Mouse (Mus musculus) MEL (cell line): ENCODE results near the gene Hipk4.

Source experiments
- CHD2 ChIP-seq: IDR thresholded peaks from 2 replicates; pipeline ENCODE4 v1.6.1; 2011; ENCODE audit warnings: low read length, improper control_type of control experiment
- CTCF ChIP-seq, 3 experiments: IDR thresholded peaks in 2 of 3; conservative IDR thresholded peaks in 1 of 3; 2 replicates each; pipeline ENCODE4 v1.5.1; 2011 to 2012; ENCODE audit warnings: low read length in 3 of 3, low read depth in 2 of 3, mild to moderate bottlenecking in 2 of 3, improper control_type of control experiment in 1 of 3, inconsistent platforms in 1 of 3, mixed read lengths in 1 of 3, moderate library complexity in 1 of 3; ENCODE audit not compliant: control insufficient read depth in 1 of 3, insufficient read depth in 1 of 3, poor library complexity in 1 of 3, severe bottlenecking in 1 of 3
- EP300 ChIP-seq, 2 experiments: IDR thresholded peaks; 2 replicates each; pipeline ENCODE4 v1.6.1; 2011; ENCODE audit warnings: improper control_type of control experiment in 2 of 2, low read length in 2 of 2, low read depth in 1 of 2, mild to moderate bottlenecking in 1 of 2
- GATA1 ChIP-seq: IDR thresholded peaks from 2 replicates; pipeline ENCODE4 v1.6.1; 2011; ENCODE audit warnings: low read depth, low read length, improper control_type of control experiment
- MAX ChIP-seq: IDR thresholded peaks from 2 replicates; pipeline ENCODE4 v1.6.1; 2011; ENCODE audit warnings: low read length, improper control_type of control experiment
- MAZ ChIP-seq: IDR thresholded peaks from 2 replicates; pipeline ENCODE4 v1.6.1; 2012; ENCODE audit warnings: low read depth, mild to moderate bottlenecking, inconsistent platforms, low read length, improper control_type of control experiment
- POLR2AphosphoS2 ChIP-seq: IDR thresholded peaks from 2 replicates; pipeline ENCODE4 v1.6.1; 2011; ENCODE audit warnings: low read length, improper control_type of control experiment
- RCOR1 ChIP-seq: IDR thresholded peaks from 2 replicates; pipeline ENCODE4 v1.6.1; 2012; ENCODE audit warnings: low read depth, mild to moderate bottlenecking, inconsistent platforms, low read length, improper control_type of control experiment
- TCF12 ChIP-seq: IDR thresholded peaks from 2 replicates; pipeline ENCODE4 v1.6.1; 2014; ENCODE audit warnings: low read depth, mild to moderate bottlenecking, inconsistent platforms, low read length, improper control_type of control experiment, moderate library complexity

DNA sequence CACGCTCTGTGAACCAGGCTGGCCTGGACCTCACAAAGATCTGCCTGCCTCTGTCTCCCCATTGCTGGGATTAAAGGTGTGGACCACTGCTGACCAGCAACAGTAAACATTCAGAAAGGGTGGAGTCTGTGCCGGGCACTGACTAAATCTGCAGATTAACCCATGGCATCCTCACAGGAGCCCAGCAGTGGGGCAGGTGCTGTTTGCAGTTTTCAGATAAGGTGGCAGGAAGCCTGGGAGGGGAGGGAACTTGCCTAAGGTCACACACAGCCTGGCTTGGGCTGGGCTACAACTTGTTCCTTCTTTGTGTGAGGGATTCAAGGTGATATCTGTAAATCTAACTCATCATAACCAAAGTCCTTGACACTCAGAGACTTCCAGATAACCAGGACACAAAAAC is 17.5 kb downstream of the Hipk4 start:
- TF ChIP-seq CTCF (IDR thresholded peaks at IDR 0.05 in 2 of 3, conservative IDR thresholded peaks at IDR 0.05 in 1 of 3; ENCODE audit: control insufficient read depth in 1 of 3, insufficient read depth in 1 of 3, low read depth in 2 of 3, low read length in 3 of 3, poor library complexity in 1 of 3, severe bottlenecking in 1 of 3) = no peak
- no peak for TF ChIP-seq POLR2AphosphoS2
- peak; percentile 50 for TF ChIP-seq GATA1
- no peak for TF ChIP-seq CHD2
- TF ChIP-seq TCF12 = peak; percentile 67
- no peak for TF ChIP-seq MAX
- TF ChIP-seq RCOR1 = peak; percentile 56; the same call in 1 of the 2 replicates
- no peak for TF ChIP-seq MAZ
- peak; percentile 39 to 60; a peak in 3 of 4 replicates for TF ChIP-seq EP300 (IDR thresholded peaks at IDR 0.05; ENCODE audit: low read depth in 1 of 2, low read length in 2 of 2)
